Mouse (Mus musculus) kidney, adult 8-10 months (tissue): ENCODE measurements at regions not wholly inside any gene's neighbourhood (a gene's known extent, or its start where the extent isn't known, plus 50 kb on each side); places are given as distances from the start of the nearest gene placed in this dataset.

ENCODE experiments used
- DNase-seq, 2 experiments: peaks; one replicate each; pipeline ENCODE4 v3.0.0; 2022

- DNase-seq = no peak
Measured at GRCm38 (mm10) chr2:131801212-131801611, 58.3 kb downstream of the Erv3 start.

GRCm38 (mm10) chr2:131800126-131800894 is 59.2 kb downstream of the Erv3 start:
- no peak for DNase-seq

GRCm38 (mm10) chr2:131799486-131799885 is 60.1 kb downstream of the Erv3 start:
- DNase-seq = no peak

- no peak for DNase-seq
Measured at GRCm38 (mm10) chr2:131797001-131797693, 62.4 kb downstream of the Erv3 start.

- no peak for DNase-seq
Measured at GRCm38 (mm10) chr2:131775381-131775780, 84.2 kb downstream of the Erv3 start.

- DNase-seq = no peak
Measured at GRCm38 (mm10) chr2:131773691-131774090, 85.9 kb downstream of the Erv3 start.

- DNase-seq = no peak
Measured at GRCm38 (mm10) chr2:131772163-131772562, 87.4 kb downstream of the Erv3 start.

GRCm38 (mm10) chr2:131770852-131771251 is 88.7 kb downstream of the Erv3 start:
- peak; percentile 23 to 46 for DNase-seq

- peak; percentile 62 to 73 for DNase-seq
Measured at GRCm38 (mm10) chr2:131769656-131770210, 89.8 kb downstream of the Erv3 start.

- no peak for DNase-seq
Measured at GRCm38 (mm10) chr2:131766500-131766899, 93.0 kb downstream of the Erv3 start.

GRCm38 (mm10) chr2:131761507-131761906 is 98.0 kb downstream of the Erv3 start:
- DNase-seq = no peak

- no peak for DNase-seq
Measured at GRCm38 (mm10) chr2:131757183-131757903, 102.2 kb downstream of the Erv3 start.

- no peak for DNase-seq
Measured at GRCm38 (mm10) chr2:131755107-131755506, 104.4 kb downstream of the Erv3 start.

- DNase-seq = no peak
Measured at GRCm38 (mm10) chr2:131753436-131753835, 106.1 kb downstream of the Erv3 start.

- no peak for DNase-seq
Measured at GRCm38 (mm10) chr2:131750679-131751078, 108.9 kb downstream of the Erv3 start.

GRCm38 (mm10) chr2:131750206-131750605 is 109.3 kb downstream of the Erv3 start:
- no peak for DNase-seq

GRCm38 (mm10) chr2:131749746-131750145 is 109.8 kb downstream of the Erv3 start:
- no peak for DNase-seq

- no peak for DNase-seq
Measured at GRCm38 (mm10) chr2:131748791-131749190, 110.8 kb downstream of the Erv3 start.

- no peak for DNase-seq
Measured at GRCm38 (mm10) chr2:131747707-131748106, 111.8 kb downstream of the Erv3 start.

- DNase-seq = no peak
Measured at GRCm38 (mm10) chr2:131745381-131745895, 114.1 kb downstream of the Erv3 start.

- DNase-seq = no peak
Measured at GRCm38 (mm10) chr2:131744957-131745356, 114.6 kb downstream of the Erv3 start.

- no peak for DNase-seq
Measured at GRCm38 (mm10) chr2:131740456-131740855, 119.1 kb downstream of the Erv3 start.

- no peak for DNase-seq
Measured at GRCm38 (mm10) chr2:131739022-131739421, 120.5 kb downstream of the Erv3 start.
